Mouse (Mus musculus): ENCODE measurements around the gene Rtl6.

Rtl6 gene

GRCm38 (mm10) chr15:84557189-84557921, at the start of gene Rtl6:
TSS of gene Rtl6 (minus strand) at chr15:84557823.
- DNase-seq = peak; percentile 91 to 95

DNA sequence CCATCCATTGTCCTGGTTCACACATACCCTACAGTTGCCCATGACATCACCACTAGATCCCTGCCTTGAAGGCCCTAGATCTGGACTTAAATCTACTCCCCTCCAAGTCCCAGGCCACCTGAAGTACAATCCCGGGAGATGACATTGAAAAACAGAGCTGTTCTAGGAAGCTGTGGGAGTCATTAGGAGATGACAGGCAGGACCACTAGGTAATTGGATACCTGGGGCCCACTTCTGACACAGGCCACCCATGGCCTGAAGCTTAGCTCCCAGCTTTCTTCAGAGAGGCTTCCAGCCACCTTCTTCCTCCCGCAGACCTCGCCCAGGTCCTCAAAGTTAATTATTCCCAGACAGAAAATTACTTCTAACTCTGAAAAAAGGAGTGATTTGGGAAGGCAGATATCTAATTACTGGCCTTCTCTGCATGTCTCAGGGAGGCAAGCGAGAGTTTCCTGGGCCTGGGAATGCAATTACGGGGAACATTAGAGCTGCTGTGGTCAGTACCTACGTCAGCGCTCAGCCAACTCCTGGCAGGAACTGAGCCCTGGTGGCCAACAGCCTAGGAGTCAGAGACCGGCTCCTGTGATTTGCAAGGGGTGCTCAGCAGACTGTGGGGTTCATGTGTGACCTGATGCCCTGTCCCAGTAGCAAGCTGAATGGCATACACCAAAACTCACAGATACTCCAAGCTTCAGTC, 45.8 kb upstream of the Rtl6 start:
- no peak for DNase-seq

DNA sequence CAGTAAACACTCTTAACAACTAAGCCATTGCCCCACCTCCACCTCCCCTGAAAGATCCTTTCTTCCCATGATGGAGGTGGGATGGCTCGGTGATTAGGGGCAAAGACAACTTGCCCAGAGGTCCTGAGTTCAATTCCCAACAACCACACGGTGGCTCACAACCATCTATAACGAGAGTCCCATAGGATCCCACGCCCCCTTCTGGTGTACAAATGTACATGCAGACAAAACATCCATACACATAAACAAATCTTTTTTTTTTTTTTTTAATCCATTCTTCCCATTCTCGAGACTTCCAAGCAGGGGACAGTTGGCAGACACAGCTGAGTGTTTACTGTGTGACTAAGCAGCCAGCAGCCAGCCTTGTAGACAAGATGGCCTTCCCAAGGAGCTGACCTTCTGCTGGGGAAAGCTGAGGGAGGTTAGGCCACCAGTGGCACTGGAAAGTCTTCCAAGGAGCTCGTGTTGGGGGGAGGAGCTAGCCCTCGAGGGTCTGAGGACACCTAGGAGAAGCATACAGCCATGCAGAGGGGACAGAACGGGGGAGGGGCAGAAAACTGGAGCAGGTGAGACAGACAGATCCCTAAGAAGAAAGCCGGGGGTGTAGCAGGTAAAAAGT, 43.5 kb upstream of the Rtl6 start:
- no peak for DNase-seq

DNA sequence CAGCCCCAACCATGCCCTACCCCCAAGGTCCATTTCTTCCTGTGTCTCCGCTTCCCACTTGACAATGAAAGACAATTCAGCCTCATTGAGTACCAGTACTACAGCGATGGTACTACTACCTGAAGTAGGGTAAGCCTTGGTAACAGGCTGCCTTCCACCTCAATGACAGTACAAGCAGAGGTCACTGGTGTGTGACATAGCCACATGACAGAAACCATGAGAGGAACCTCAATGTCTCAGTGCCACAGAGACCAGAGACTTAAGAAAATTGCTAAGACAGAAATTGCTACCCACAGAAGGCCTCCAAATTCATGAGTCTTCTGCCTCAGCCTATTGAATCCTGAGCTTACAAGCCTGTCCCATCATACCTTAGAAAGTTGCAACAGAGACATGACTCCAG, 41.3 kb upstream of the Rtl6 start:
- no peak for DNase-seq

DNA sequence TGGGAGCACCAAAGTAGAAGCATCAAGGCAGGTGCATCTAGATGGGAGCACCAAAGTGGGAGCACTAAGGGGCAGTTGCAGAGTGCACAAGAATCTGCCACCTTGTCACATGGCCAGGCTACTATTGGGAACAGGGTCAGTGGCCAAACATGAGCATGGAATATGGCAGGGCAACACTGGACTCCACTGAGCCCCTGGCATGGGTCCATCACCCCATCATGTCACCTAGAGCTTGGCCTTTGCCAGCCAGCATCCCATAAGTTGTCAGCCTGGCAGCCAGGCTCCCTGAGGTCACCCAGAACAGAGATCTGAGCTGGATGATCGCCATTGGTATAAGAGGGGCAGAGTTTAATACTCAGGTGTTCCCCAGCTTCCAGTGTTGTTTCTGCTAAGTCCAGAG, 40.2 kb upstream of the Rtl6 start:
- peak; percentile 66 to 68 for DNase-seq

DNA sequence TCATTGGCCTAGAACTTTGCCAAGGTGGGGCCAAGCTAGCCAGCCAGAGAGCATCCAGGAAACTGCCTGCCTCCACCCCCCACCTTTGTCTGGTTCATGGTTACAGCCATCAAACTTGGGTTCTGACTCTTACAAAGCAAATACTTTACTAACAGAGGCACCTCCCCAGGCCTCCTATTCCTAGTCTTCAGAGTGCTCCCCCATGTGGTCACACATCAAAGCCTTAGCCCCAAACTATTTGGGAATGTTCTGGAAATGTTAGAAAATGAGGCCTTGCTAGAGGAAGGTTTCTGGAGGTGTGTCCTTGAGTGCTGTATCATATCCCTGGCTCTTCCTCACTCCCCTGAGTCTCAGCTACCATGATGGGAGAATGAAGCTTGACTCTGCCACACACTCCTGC, 39.4 kb upstream of the Rtl6 start:
- DNase-seq = no peak

DNA sequence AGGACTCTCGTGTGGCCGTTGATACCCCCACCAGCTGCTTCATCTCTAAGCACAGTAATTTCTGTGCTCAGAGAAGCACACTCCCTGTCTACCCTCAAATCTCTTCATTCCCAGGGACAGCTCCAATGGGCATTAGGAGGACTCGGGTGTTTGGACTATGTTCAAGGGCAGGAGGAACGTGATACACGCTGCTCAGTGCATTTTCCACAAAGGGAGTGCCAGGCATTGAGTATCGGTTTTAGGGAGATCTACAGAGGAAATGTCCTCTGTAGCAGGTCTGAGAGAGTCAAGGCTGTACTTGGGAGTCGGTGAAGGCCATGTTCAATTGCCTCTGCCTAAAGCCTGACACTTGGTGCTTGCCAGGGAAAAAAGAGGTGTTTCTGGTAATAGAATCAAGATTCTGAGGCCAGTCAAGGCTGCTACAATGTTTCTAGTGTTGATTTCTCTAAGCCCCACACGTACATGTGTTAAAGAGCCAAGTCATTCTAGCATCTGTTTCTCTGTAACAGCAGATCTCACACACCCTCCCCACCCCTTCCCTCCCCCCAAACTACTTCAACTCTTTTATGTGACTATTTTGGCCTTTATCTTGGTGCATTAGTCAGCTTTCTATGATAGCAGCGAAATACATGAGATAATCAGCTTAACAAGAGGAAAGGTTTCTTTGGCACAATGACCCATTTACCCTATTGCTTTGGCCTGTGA, 37.8 kb upstream of the Rtl6 start:
- DNase-seq = no peak

GRCm38 (mm10) chr15:84593514-84593913, 35.9 kb upstream of the Rtl6 start:
- DNase-seq = no peak

GRCm38 (mm10) chr15:84592240-84592639, 34.6 kb upstream of the Rtl6 start:
- peak in 1 of 2 experiments; percentile 38 for DNase-seq

DNA sequence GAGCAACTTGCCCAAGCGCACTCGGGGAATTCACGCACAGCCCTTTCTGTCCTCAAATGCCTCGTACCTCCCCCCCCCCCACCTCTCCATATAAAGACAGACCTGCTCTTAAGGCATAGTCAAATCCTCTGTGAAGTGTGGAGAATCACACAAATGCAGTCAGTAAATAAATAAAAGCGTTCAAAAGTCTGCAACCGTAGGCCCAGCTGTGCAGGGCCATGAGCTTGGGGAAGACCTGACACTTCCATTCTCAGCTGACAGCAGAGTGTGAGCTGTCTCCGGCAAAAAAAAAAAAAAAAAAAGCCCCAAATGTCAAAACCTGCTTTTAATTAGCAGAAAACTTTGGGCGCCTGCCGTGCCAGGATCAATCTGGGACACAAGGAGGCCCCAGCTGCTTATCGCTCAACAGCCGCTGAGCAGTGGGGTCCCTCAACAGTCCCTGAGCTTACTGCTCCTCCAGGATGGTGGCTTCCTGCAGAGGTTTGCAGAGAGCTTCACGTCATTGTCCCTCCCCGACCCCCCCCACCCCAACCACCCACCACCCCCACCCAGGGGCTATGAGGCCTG, 34.0 kb upstream of the Rtl6 start:
- no peak for DNase-seq

DNA sequence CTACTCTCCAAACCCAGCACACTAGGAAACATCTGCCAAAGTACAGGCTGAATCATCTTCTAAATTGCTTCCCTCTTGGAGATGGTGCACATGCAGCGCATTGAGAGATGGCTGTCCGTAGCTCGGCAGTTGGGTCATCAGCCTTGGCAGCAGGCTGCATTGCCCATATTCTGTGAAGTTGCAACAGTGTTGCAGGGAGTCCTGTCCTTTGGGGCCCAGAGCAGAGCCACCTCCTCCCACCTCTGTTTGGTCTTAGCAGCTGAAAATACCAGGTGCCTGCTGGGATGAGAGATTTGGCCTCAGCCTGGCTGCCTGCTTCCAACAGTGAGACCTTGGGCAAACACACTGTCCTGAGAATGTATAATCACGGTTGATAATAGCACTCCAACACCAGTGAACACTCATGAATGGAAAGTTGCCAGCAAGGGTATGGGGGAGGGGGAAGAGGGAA, 30.8 kb upstream of the Rtl6 start:
- no peak for DNase-seq

DNA sequence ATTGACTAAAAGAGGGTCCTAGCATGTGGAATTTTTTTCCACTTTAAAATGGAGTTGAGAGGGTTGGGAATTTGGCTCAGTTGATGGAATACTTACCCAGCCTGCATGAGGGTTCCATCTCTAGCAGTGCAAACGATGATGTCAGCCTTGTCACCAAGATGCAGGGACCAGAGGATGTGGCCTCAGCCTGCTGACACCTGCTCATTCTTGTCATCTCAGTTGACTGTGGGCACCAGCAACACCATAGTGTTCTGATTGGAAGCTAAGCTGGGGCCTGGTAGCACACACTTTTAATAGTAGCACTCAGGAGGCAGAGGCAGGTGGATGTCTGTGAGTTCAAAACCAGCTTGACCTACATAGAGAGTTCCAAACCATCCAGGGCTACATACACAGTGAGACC, 21.0 kb upstream of the Rtl6 start:
- no peak for DNase-seq

DNA sequence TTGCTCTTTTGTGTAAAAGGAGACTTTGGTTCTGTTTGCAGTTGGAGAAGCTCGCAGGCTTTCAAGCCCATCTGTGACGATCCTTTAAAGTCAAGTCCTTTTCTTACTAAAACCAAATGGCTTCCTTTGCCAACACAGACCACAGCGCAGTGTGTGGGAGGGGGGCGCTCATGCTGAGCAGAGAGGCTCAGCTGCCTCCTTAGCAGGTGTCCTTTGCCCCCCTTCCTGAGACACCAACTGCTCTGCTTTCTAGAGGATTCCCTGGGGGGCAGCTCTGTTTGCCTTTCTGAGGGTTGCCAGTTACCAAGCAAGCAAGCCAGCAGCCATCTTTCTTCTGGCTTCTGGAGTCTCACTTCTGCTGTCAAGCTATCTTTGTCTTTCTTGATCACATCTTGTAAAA, 19.4 kb upstream of the Rtl6 start:
- no peak for DNase-seq

GRCm38 (mm10) chr15:84566568-84567110, 9.0 kb upstream of the Rtl6 start:
- no peak for DNase-seq

GRCm38 (mm10) chr15:84561501-84561900, 3.9 kb upstream of the Rtl6 start:
- DNase-seq = peak in 1 of 2 experiments; percentile 25

DNA sequence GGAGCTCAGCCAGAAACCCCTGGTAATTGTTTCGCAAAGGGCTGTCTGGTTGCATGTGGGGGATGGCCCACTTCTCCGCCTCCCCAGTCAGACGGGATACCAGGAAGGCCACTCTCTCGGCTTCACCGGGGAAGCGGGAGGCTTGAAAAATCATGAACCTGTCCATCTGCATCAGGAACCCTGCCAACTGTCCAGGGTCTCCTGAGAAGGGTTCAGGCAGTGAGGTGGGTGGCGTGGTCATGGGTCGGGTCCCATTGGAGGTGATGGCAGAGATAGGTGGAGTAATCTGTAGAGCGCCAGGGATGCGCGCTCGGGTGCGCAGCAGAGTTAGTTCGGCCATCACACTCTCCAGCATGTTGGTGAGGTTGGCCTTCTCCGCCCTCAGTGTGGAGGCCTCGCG, 949 bp downstream of the Rtl6 start:
- DNase-seq = peak in 1 of 2 experiments; percentile 44

DNA sequence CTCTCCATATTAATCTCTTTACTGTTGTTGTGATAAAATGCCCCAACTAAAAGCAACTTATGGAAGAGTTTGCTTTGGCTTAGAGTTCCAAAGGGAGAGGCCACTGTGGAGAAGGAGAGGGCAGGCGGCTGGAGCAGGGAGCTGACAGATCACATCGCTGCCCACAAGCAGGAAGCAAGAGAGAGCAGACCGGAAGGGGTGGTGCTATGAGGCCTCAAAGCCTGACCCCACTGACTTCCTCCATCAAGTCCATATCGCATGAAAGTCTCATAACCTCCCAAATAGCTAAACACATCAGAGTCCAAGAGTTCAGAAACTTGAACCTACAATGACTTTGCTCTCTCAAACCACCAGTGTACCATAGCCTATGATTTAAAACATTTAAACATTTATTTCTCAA, 6.6 kb downstream of the Rtl6 start:
- no peak for DNase-seq

GRCm38 (mm10) chr15:84549291-84549797, 8.3 kb downstream of the Rtl6 start:
- DNase-seq = peak in 1 of 2 experiments; percentile 52

- no peak for DNase-seq
Observed at GRCm38 (mm10) chr15:84546028-84546427, 11.6 kb downstream of the Rtl6 start.

DNA sequence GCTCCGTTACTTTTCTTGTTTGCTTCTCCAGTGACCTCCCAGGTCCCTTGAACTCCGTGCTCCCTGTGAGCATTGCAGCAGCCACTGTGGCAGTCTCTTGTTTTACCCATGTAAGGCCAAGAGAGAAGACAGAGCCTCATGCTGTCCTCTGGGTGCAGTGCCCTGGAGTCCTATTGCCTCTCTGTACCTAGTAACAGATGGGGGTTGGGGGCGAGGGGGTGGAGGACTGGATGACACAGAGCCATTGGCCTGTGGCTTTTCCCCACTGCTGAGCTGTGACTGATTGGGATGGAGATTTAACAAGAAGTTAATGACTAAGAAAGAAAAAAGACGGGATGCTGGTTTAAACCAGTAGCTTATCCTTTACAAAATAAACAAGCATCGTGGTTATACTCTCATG, 16.4 kb downstream of the Rtl6 start:
- no peak for DNase-seq

GRCm38 (mm10) chr15:84538974-84539588, 18.5 kb downstream of the Rtl6 start:
- DNase-seq = no peak

DNA sequence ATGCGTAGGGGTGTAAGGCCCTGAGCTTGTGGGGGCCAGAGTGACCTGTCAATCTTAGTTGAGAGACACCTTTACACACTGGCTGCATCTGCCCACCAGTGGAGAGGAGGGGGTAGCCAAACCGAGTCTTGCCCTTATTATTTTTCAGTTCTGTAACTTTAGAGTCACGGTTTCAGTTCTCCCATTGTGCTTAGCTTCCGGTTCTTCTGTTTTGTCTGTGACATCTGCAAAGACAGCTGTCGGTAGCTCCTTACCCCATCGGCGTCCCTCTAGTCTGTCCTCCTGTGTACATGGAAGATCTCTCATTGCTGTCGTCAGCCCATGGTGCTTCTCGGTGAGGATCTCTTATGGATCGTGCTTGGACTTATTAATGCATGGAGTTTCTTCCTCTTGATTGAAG, 20.5 kb downstream of the Rtl6 start:
- DNase-seq = no peak

Data from cerebellum, postnatal 14 days (tissue).